13 mouse cellular contexts compared by ENCODE assay signal in the genomic region with DNA sequence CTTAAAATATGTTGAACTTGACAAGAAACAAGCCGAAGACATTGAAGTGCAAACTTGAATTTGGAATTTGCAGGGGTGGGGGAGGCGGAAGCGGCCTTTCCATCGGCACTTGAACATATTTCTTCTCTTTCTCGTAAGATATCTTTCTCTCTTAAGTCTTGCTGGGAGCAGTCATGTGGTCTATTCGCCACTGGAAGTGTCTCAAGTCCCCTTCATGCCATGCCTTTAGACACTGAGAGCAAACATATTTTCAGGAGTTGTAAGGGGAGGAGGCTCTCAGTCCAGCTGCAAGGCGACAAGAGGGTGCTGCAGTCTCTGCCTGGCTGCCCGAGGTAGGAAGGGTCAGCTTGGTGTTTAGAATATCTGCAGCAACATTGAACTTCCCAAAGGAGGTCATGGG.
"Had no signal": no experiment of that assay in that cellular context is flagged by ENCODE, and none has a peak within 500 bp of the region (broad histone marks: within the 10 kb centered on the region; RNA-seq: fewer than 3 reads in every experiment).

No protein-coding gene starts in this region.

- H3K9ac ChIP-seq: hindbrain, embryonic 15.5 days; limb, embryonic 12.5 days; liver, embryonic 15.5 days; midbrain, embryonic 12.5 days; neural tube, embryonic 13.5 days had no signal

- H3K4me1 ChIP-seq: liver, embryonic 15.5 days had no signal

- H3K9me3 ChIP-seq: hindbrain, embryonic 15.5 days; limb, embryonic 12.5 days; liver, embryonic 15.5 days; midbrain, embryonic 12.5 days; neural tube, embryonic 13.5 days had no signal

- ATAC-seq: intestine, embryonic 16.5 days; midbrain, embryonic 16.5 days had no signal

- H3K4me3 ChIP-seq: hindbrain, embryonic 15.5 days; limb, embryonic 12.5 days; liver, embryonic 15.5 days; midbrain, embryonic 12.5 days; neural tube, embryonic 13.5 days had no signal

- H3K27ac ChIP-seq: hindbrain, embryonic 15.5 days; liver, embryonic 15.5 days; midbrain, embryonic 12.5 days; neural tube, embryonic 13.5 days had no signal

- H3K4me2 ChIP-seq: hindbrain, embryonic 15.5 days; limb, embryonic 12.5 days; liver, embryonic 11.5 days; liver, embryonic 15.5 days; midbrain, embryonic 12.5 days; neural tube, embryonic 13.5 days had no signal

- H3K36me3 ChIP-seq: hindbrain, embryonic 15.5 days; limb, embryonic 12.5 days; liver, embryonic 15.5 days; midbrain, embryonic 12.5 days; neural tube, embryonic 13.5 days had no signal

- DNase-seq: kidney, adult 2 months; layer of hippocampus, postnatal 36 days; right cerebral cortex, postnatal 4 days; spleen, adult 18-20 months; thymus, postnatal 4 days had no signal

- H3K27me3 ChIP-seq: hindbrain, embryonic 15.5 days; liver, embryonic 15.5 days; midbrain, embryonic 12.5 days; neural tube, embryonic 13.5 days had no signal
